Mouse (Mus musculus) liver, postnatal 0 days (tissue): ENCODE measurements at regions not wholly inside any gene's neighbourhood (a gene's known extent, or its start where the extent isn't known, plus 50 kb on each side); places are given as distances from the start of the nearest gene placed in this dataset.

ENCODE experiments used
- CTCF ChIP-seq: sonication (generic); IDR thresholded peaks from 2 replicates; pipeline ENCODE4 v1.5.1; 2016; ENCODE audit warnings: antibody characterized with exemption, low read depth
- EP300 ChIP-seq: IDR thresholded peaks from 2 replicates; pipeline ENCODE4 v1.6.1; 2016; ENCODE audit warnings: antibody characterized with exemption, low read depth, mild to moderate bottlenecking

GRCm38 (mm10) chr13:107495161-107495732 is 473.3 kb upstream of the Kif2a start:
- no peak for TF ChIP-seq CTCF
- TF ChIP-seq EP300, result no peak
